In genomic region chr9:102066601-102067000, GRCm38 (mm10) we compare ENCODE assay signal across 12 mouse cellular contexts.
DNase-seq lines count a peak whose midpoint lies in the region; ATAC-seq and TF ChIP-seq lines count a peak whose summit lies in the region.
"Had no signal": no experiment of that assay in that cellular context is flagged by ENCODE, and none has a peak within 500 bp of the region (broad histone marks: within the 10 kb centered on the region; RNA-seq: fewer than 3 reads in every experiment).

No protein-coding gene starts in this region.

- H3K9me3 ChIP-seq in midbrain, embryonic 10.5 days (replicated peaks) = no peaks in the 10 kb centered on the region
- no peaks in the 10 kb centered on the region for H3K9me3 ChIP-seq in midbrain, postnatal 0 days (ENCODE audit: low read length)
- H3K9me3 ChIP-seq: intestine, embryonic 15.5 days; midbrain, embryonic 12.5 days had no signal

- no peak for TF ChIP-seq EP300 in heart, adult 2 months (IDR thresholded peaks at IDR 0.05; ENCODE audit: insufficient read depth, low read depth, low read length)

- TF ChIP-seq POLR2A in heart, adult 2 months (IDR thresholded peaks at IDR 0.05; ENCODE audit: insufficient read depth, low read depth, low read length) = no peak

- H3K4me2 ChIP-seq in midbrain, postnatal 0 days (ENCODE audit: low read depth, low read length, poor library complexity, severe bottlenecking) = no peak overlapping the region
- H3K4me2 ChIP-seq: intestine, embryonic 15.5 days; midbrain, embryonic 12.5 days had no signal

- H3K27me3 ChIP-seq in heart, adult 2 months (ENCODE audit: control insufficient read depth, insufficient read depth, low read length) = no peaks in the 10 kb centered on the region
- no peaks in the 10 kb centered on the region for H3K27me3 ChIP-seq in midbrain, embryonic 10.5 days (ENCODE audit: low read depth, poor library complexity, severe bottlenecking)
- no peaks in the 10 kb centered on the region for H3K27me3 ChIP-seq in midbrain, postnatal 0 days (ENCODE audit: insufficient read depth, low read length)
- H3K27me3 ChIP-seq: intestine, embryonic 15.5 days; midbrain, embryonic 12.5 days had no signal

- no peak overlapping the region for H3K9ac ChIP-seq in heart, adult 2 months (ENCODE audit: low read depth, low read length)
- H3K9ac ChIP-seq in midbrain, postnatal 0 days (replicated peaks; ENCODE audit: low read length, poor library complexity, severe bottlenecking) = no peak overlapping the region
- H3K9ac ChIP-seq: intestine, embryonic 15.5 days; midbrain, embryonic 12.5 days had no signal

- no peak for TF ChIP-seq CTCF in heart, adult 2 months (IDR thresholded peaks at IDR 0.05)
- TF ChIP-seq CTCF in midbrain, postnatal 0 days (IDR thresholded peaks at IDR 0.05) = no peak

- H3K27ac ChIP-seq in heart, adult 2 months = no peak overlapping the region
- H3K27ac ChIP-seq in midbrain, embryonic 10.5 days (replicated peaks) = no peak overlapping the region
- no peak overlapping the region for H3K27ac ChIP-seq in midbrain, postnatal 0 days (ENCODE audit: low read depth, low read length)
- H3K27ac ChIP-seq: intestine, embryonic 15.5 days; midbrain, embryonic 12.5 days had no signal

- ATAC-seq in midbrain, postnatal 0 days (ENCODE audit: low FRiP score) = no peak
- ATAC-seq: intestine, embryonic 15.5 days had no signal

- intact Hi-C loops in heart, adult 2 months (cut with DNase I) = no loop called here

- 68% methylated on average over 10 of the region's 10 CpGs for WGBS in heart, adult 2 months
- WGBS in midbrain, embryonic 10.5 days = 77% methylated on average over 10 of the region's 10 CpGs
- WGBS in midbrain, postnatal 0 days = 79% methylated on average over 10 of the region's 10 CpGs

- no peaks in the 10 kb centered on the region for H3K36me3 ChIP-seq in heart, adult 2 months (ENCODE audit: control insufficient read depth, insufficient read depth, low read length)
- no peaks in the 10 kb centered on the region for H3K36me3 ChIP-seq in midbrain, embryonic 10.5 days
- 0 out of 2 replicates have a peak, but pooled peaks cover 5% of the 10 kb centered on the region for H3K36me3 ChIP-seq in midbrain, postnatal 0 days (ENCODE audit: insufficient read depth, low read length)
- H3K36me3 ChIP-seq: intestine, embryonic 15.5 days had no signal

- DNase-seq in heart, adult 11 months = peak; percentile 80
- no peak for DNase-seq in heart, adult 2 months
- peak; percentile 58 for DNase-seq in midbrain, embryonic 10.5 days (ENCODE audit: low spot score)
- no peak for DNase-seq in midbrain, postnatal 0 days (ENCODE audit: low spot score)
- peak; percentile 46 for DNase-seq in embryo, embryonic 11.5 days (ENCODE audit: low read depth, low spot score)
- peak; percentile 9 for DNase-seq in ovary, postnatal 14 days (ENCODE audit: low spot score)
- no peak for DNase-seq in left cerebral cortex, adult 9 months (ENCODE audit: low spot score in 2 of 2)
- DNase-seq in spleen, adult 18-20 months = no peak
- DNase-seq: gastrocnemius, postnatal 14 days; right cerebral cortex, adult 18-20 months had no signal

- H3K4me3 ChIP-seq in heart, adult 2 months = no peak overlapping the region
- no peak overlapping the region for H3K4me3 ChIP-seq in midbrain, embryonic 10.5 days
- H3K4me3 ChIP-seq in midbrain, postnatal 0 days (ENCODE audit: low read depth, low read length) = no peak overlapping the region
- H3K4me3 ChIP-seq: intestine, embryonic 15.5 days; midbrain, embryonic 12.5 days had no signal

- no peaks in the 10 kb centered on the region for H3K4me1 ChIP-seq in heart, adult 2 months (ENCODE audit: control insufficient read depth, insufficient read depth, low read length)
- H3K4me1 ChIP-seq in midbrain, embryonic 10.5 days = peaks cover 18% of the 10 kb centered on the region
- no peaks in the 10 kb centered on the region for H3K4me1 ChIP-seq in midbrain, postnatal 0 days (ENCODE audit: insufficient read depth, low read length)
- H3K4me1 ChIP-seq: intestine, embryonic 15.5 days had no signal

- H3K79me2 ChIP-seq in heart, adult 2 months (replicated peaks; ENCODE audit: control insufficient read depth, insufficient read depth, low read length) = no peaks in the 10 kb centered on the region

Comparison
In these comparisons a context has a peak if more than half of its experiments do, and no peak if none do; other contexts are left out.
1. DNase-seq: peak in heart, adult 11 months (single experiment), midbrain, embryonic 10.5 days (single experiment), embryo, embryonic 11.5 days (single experiment) and ovary, postnatal 14 days (single experiment); none in heart, adult 2 months (0 of 2), midbrain, postnatal 0 days (single experiment), left cerebral cortex, adult 9 months (0 of 2) and spleen, adult 18-20 months (0 of 2).